Mouse (Mus musculus) midbrain, embryonic 14.5 days (tissue): ENCODE data around the gene Ap1m2. TPM values are rescaled to one million over a fixed set of nuclear protein-coding genes. Genes with fewer than 3 reads are reported as not detected.

Experiments
- ATAC-seq: fragments of 200-750 bp; cut with Nextera tagmentation; 2 replicates; pipeline ENCODE4 v1.8.0; 2017; ENCODE audit warnings: moderate number of reproducible peaks, moderate library complexity; ENCODE audit not compliant: low FRiP score, low TSS enrichment
- DNase-seq: peaks from one replicate; pipeline ENCODE4 v3.0.0-alpha.2; 2015
- H3K27ac ChIP-seq: fragments of 300-500 bp; sonication (generic); replicated peaks from 2 replicates; pipeline ENCODE4 v1.5.1; 2014; ENCODE audit warnings: mild to moderate bottlenecking, low read depth, low read length, moderate library complexity
- H3K27me3 ChIP-seq: fragments of 300-500 bp; sonication (generic); 2 replicates; pipeline ENCODE4 v1.6.1; 2014; ENCODE audit warnings: low read length, control low read depth, mixed read lengths; ENCODE audit not compliant: control insufficient read depth, insufficient read depth
- H3K36me3 ChIP-seq: fragments of 300-500 bp; sonication (generic); 2 replicates; pipeline ENCODE4 v1.6.1; 2014; ENCODE audit warnings: low read length, control low read depth; ENCODE audit not compliant: control insufficient read depth, insufficient read depth
- H3K4me1 ChIP-seq: fragments of 300-500 bp; sonication (generic); 2 replicates; pipeline ENCODE4 v1.6.1; 2014; ENCODE audit warnings: mild to moderate bottlenecking, antibody characterized with exemption, low read length, control low read depth; ENCODE audit not compliant: control insufficient read depth, insufficient read depth
- H3K4me2 ChIP-seq: fragments of 300-500 bp; sonication (generic); 2 replicates; pipeline ENCODE4 v1.6.1; 2014; ENCODE audit warnings: mild to moderate bottlenecking, low read length, moderate library complexity
- H3K4me3 ChIP-seq: fragments of 300-500 bp; sonication (generic); replicated peaks from 2 replicates; pipeline ENCODE4 v1.5.1; 2014; ENCODE audit warnings: low read depth, low read length
- H3K9ac ChIP-seq: fragments of 300-500 bp; sonication (generic); replicated peaks from 2 replicates; pipeline ENCODE4 v1.6.1; 2014; ENCODE audit warnings: mild to moderate bottlenecking, low read length, moderate library complexity
- H3K9me3 ChIP-seq: fragments of 300-500 bp; sonication (generic); 2 replicates; pipeline ENCODE4 v1.6.1; 2016; ENCODE audit warnings: low read length, control low read depth, mixed read lengths; ENCODE audit not compliant: control insufficient read depth
- whole genome bisulfite sequencing: fragments of 180-500 bp; shearing (Covaris S2); extraction: QIAGEN DNeasy Blood & Tissue Kit; methylation state at CpG from one replicate; pipeline ENCODE4 v1.1.7; 2014; 5-methylcytosine and 5-hydroxymethylcytosine counted together
- polyA plus RNA-seq: library from polyadenylated mRNA; unstranded; fragments of >200 nt; fragmentation: Nextera tagmentation; extraction: Ambion mirVana; gene quantifications from 2 replicates; pipeline ENCODE4 v1.2.1, GENCODE M21; 2014

Ap1m2 gene
- polyA plus RNA-seq, 1 experiment from 2014 or later = 0.88 TPM

- H3K27me3 ChIP-seq = no peaks in the 10 kb centered on the region
- no peaks in the 10 kb centered on the region for H3K36me3 ChIP-seq
- ATAC-seq (no peak), DNase-seq (no peak)
- H3K4me1 ChIP-seq = peaks cover 11% of the 10 kb centered on the region
- no peaks in the 10 kb centered on the region for H3K9me3 ChIP-seq
- H3K27ac ChIP-seq = no peak overlapping the region
- H3K9ac ChIP-seq = peak overlapping the region; percentile 77
- H3K4me2 ChIP-seq = peak overlapping the region; percentile 93
- H3K4me3 ChIP-seq = peak overlapping the region; percentile 77
- WGBS = 12% methylated on average over 6 of the region's 6 CpGs
Observed at GRCm38 (mm10) chr9:21321513-21321835, 9.3 kb upstream of the Ap1m2 start.

DNA sequence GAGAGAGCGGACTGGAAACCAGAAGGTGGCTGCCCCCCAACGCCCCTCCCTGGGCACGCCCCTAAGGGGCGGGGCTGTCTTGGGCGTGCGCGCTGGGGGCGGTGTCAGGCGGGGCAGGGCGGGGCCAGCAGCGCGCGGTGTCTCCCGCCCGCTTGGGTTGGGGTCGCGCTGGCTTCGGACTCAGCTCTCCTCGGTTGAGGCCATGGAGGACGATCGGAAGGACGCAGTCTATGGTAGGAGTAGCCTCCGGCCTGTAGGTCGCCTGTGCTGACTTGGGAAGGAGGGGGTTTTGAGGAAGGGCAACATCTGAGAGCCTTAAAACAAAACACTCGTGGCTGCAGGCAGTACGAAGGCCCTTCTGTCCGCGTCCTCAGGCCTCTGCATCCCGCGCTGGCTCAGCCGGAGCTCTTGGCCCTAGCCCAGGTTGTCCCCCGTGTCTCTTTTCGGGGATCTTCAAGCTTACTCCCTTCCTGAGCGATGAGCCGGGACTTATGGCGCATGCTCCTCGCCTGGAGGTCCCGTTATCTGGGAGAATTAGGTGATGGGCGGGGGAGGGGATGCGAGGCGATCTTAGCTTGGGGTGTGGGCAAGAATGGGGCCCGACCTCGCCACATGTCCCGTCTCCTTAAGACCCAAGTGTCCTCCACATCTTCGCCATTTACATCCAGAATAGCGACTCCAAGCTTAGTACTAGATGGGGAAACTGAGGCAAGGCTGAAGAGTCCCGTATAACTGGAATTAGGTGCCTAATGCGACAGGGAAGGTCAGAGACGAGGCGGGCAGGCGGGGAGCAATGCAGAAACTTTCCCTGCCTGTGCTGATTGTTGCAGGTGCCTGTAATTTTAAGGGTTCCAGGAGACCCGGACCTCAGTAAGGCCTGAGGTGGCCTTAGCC lies 8.7 kb upstream of the Ap1m2 start, which contains the start of gene Slc44a2:
TSS of gene Slc44a2 (plus strand) at position 80 of the 894 bp plus-strand sequence.
- ATAC-seq = peak; percentile 94
- no peaks in the 10 kb centered on the region for H3K9me3 ChIP-seq
- peak; percentile 92 for DNase-seq
- H3K4me1 ChIP-seq = peaks cover 11% of the 10 kb centered on the region
- 1% methylated on average over 52 of the region's 52 CpGs for WGBS
- peak within 1 kb of the TSS; percentile 77 for H3K4me3 ChIP-seq
- peak within 1 kb of the TSS; percentile 93 for H3K4me2 ChIP-seq
- H3K27ac ChIP-seq = 0 out of 2 replicates have a peak within 1 kb of the TSS, but pooled peaks have one; percentile 45
- H3K27me3 ChIP-seq = no peaks in the 10 kb centered on the region
- no peaks in the 10 kb centered on the region for H3K36me3 ChIP-seq
- H3K9ac ChIP-seq = peak within 1 kb of the TSS; percentile 77

DNA sequence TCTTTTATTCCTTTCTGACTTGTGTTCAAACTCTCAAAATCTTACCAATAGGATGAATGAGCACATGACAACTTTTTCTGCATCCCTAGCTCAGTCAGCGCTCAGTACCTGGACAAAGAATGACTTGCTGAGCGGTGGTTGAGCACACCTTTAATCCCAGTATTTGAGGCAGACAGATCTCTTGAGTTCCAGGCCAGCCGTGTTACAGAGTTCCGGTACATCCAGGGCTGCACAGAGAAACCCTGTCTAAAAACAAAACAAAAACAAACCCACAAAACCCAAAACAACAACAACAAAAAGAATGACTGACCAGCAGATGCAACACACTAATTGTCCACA lies 8.1 kb upstream of the Ap1m2 start:
- 0 out of 2 replicates have a peak, but pooled peaks have one; percentile 4 for ATAC-seq

GRCm38 (mm10) chr9:21319503-21319902 lies 7.4 kb upstream of the Ap1m2 start:
- 94% methylated on average over 4 of the region's 4 CpGs for WGBS
- H3K27me3 ChIP-seq = no peaks in the 10 kb centered on the region
- H3K9ac ChIP-seq = no peak overlapping the region
- no peak for ATAC-seq
- no peaks in the 10 kb centered on the region for H3K9me3 ChIP-seq
- no peak overlapping the region for H3K27ac ChIP-seq
- H3K4me1 ChIP-seq = peaks cover 11% of the 10 kb centered on the region
- no peaks in the 10 kb centered on the region for H3K36me3 ChIP-seq
- DNase-seq = no peak
- no peak overlapping the region for H3K4me2 ChIP-seq
- H3K4me3 ChIP-seq = no peak overlapping the region

More for the DNA sequence above, 8.1 kb upstream of the Ap1m2 start:
- no peaks in the 10 kb centered on the region for H3K9me3 ChIP-seq
- H3K4me3 ChIP-seq = peak overlapping the region; percentile 77
- DNase-seq = no peak
- H3K27me3 ChIP-seq = no peaks in the 10 kb centered on the region
- H3K27ac ChIP-seq = 0 out of 2 replicates have a peak overlapping the region, but pooled peaks have one; percentile 45
- peak overlapping the region; percentile 93 for H3K4me2 ChIP-seq
- H3K9ac ChIP-seq = peak overlapping the region; percentile 77; the same call in 1 of the 2 replicates
- H3K4me1 ChIP-seq = peaks cover 11% of the 10 kb centered on the region
- H3K36me3 ChIP-seq = no peaks in the 10 kb centered on the region
- WGBS = 17% methylated on average over 4 of the region's 4 CpGs

GRCm38 (mm10) chr9:21318792-21319191 lies 6.7 kb upstream of the Ap1m2 start:
- no peak for DNase-seq
- Histone ChIP-seq H3K4me2 (no peak overlapping the region), H3K9me3 (no peaks in the 10 kb centered on the region), H3K9ac (no peak overlapping the region), H3K27ac (no peak overlapping the region), H3K4me1 (peaks cover 11% of the 10 kb centered on the region), H3K27me3 (no peaks in the 10 kb centered on the region), H3K4me3 (no peak overlapping the region), H3K36me3 (no peaks in the 10 kb centered on the region)
- 90% methylated on average over 6 of the region's 6 CpGs for WGBS
- no peak for ATAC-seq

DNA sequence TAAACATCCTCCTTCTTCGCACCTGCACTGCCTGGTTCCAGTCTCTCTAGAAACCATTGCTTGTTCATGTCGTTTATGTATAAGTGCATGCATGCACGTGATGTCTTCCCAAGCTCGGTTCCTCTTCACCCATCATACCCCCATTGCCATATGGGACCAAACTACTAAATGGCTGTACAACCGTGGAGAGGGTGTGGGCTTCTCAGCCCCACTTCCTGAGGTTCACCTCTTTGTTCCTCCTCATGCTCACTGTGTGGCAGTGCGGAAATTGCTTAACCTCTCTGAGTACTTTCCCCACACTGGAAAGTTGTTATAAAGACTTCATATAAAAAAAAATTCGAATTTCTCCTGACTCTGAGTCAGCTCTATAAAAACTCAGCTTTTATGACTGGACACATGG lies 4.6 kb upstream of the Ap1m2 start:
- Histone ChIP-seq H3K9ac (no peak overlapping the region), H3K9me3 (no peaks in the 10 kb centered on the region), H3K36me3 (no peaks in the 10 kb centered on the region), H3K27ac (no peak overlapping the region), H3K4me2 (no peak overlapping the region), H3K4me3 (no peak overlapping the region), H3K4me1 (peaks cover 6% of the 10 kb centered on the region), H3K27me3 (peaks cover 8% of the 10 kb centered on the region; the same call in 1 of the 2 replicates)
- WGBS = 78% methylated on average over 7 of the region's 7 CpGs
- no peak for DNase-seq
- ATAC-seq = no peak

GRCm38 (mm10) chr9:21315421-21315820 lies 3.3 kb upstream of the Ap1m2 start:
- H3K27ac ChIP-seq = no peak overlapping the region
- no peak for ATAC-seq
- no peaks in the 10 kb centered on the region for H3K9me3 ChIP-seq
- H3K4me1 ChIP-seq = no peaks in the 10 kb centered on the region
- H3K36me3 ChIP-seq = no peaks in the 10 kb centered on the region
- no peak for DNase-seq
- WGBS = 49% methylated on average over 5 of the region's 5 CpGs
- peaks cover 11% of the 10 kb centered on the region; the same call in 1 of the 2 replicates for H3K27me3 ChIP-seq
- H3K4me2 ChIP-seq = no peak overlapping the region
- no peak overlapping the region for H3K9ac ChIP-seq
- H3K4me3 ChIP-seq = no peak overlapping the region

DNA sequence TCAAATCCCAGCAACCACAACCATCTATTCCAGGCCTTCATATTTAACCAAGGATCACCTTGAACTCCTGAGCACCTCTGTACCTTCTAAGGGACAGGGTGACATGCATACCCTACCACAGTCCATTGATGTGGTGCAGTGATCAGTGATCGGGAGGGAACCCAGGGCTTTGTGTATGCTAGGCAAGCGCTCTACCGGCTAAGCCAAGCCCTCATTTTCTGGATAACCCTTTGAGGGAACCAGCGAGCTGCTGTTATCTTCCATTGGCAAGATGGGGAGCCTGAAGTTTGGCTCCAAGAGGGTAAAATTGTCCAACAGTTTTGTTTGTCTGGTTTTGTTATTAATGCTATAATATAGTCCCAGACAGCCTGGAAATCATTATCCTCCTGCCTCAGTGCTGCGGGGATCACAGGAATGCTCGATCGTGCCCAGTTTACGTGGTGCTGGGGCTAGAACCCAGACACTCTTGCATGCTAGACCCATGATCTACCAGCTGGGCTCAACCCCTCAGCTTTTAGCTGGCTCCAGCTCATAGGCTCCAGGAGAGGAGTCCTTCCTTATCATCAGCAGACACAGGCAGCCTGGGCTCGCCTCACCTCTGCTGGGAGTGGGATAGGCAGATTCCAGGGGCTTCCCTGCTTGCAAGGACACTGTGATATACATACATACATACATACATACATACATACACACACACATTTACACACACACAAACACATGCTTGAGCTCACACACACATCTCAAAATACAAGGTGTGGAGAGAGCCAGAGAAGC lies 2.4 kb upstream of the Ap1m2 start:
- Histone ChIP-seq H3K4me3 (no peak overlapping the region), H3K36me3 (no peaks in the 10 kb centered on the region), H3K9me3 (no peaks in the 10 kb centered on the region), H3K27me3 (peaks cover 11% of the 10 kb centered on the region; the same call in 1 of the 2 replicates), H3K4me2 (no peak overlapping the region), H3K4me1 (no peaks in the 10 kb centered on the region), H3K9ac (no peak overlapping the region), H3K27ac (no peak overlapping the region)
- 92% methylated on average over 9 of the region's 9 CpGs for WGBS
- DNase-seq = no peak
- no peak for ATAC-seq
